Mouse (Mus musculus): ENCODE results near the gene Ccdc42.
A peak's percentile ranks its signal among the peaks of the same experiment; 100 is the strongest.

The Ccdc42 gene

GRCm38 (mm10) chr11:68586721-68587120, at the start of gene Ccdc42:
Ccdc42 (plus strand) TSS chr11:68587021.
- Histone ChIP-seq H3K4me1 (replicated peaks; ENCODE audit: low read depth, low read length) (no peaks in the 10 kb centered on the region), H3K4me3 (replicated peaks; ENCODE audit: low read length) (no peak within 1 kb of the TSS), H3K36me3 (ENCODE audit: insufficient read depth, low read length) (no peaks in the 10 kb centered on the region), H3K9me3 (ENCODE audit: low read length) (no peaks in the 10 kb centered on the region), H3K27me3 (ENCODE audit: insufficient read depth, low read length) (peaks cover 26% of the 10 kb centered on the region)
- no peak for TF ChIP-seq CTCF (conservative IDR thresholded peaks at IDR 0.05; ENCODE audit: low read length)
- TF ChIP-seq NANOG (IDR thresholded peaks at IDR 0.05; ENCODE audit: borderline replicate concordance, low read length), result no peak
- TF ChIP-seq POU5F1 (IDR thresholded peaks at IDR 0.05; ENCODE audit: borderline replicate concordance, low read length), result no peak

GRCm38 (mm10) chr11:68539621-68540020, 47.2 kb upstream of the Ccdc42 start:
- Histone ChIP-seq H3K4me1 (replicated peaks; ENCODE audit: low read depth, low read length) (peaks cover 3% of the 10 kb centered on the region), H3K36me3 (ENCODE audit: insufficient read depth, low read length) (no peaks in the 10 kb centered on the region), H3K4me3 (replicated peaks; ENCODE audit: low read length) (no peak overlapping the region), H3K27me3 (ENCODE audit: insufficient read depth, low read length) (peaks cover 24% of the 10 kb centered on the region), H3K9me3 (ENCODE audit: low read length) (no peaks in the 10 kb centered on the region)
- TF ChIP-seq NANOG (IDR thresholded peaks at IDR 0.05; ENCODE audit: borderline replicate concordance, low read length), result no peak
- TF ChIP-seq POU5F1 (IDR thresholded peaks at IDR 0.05; ENCODE audit: borderline replicate concordance, low read length), result no peak
- no peak for TF ChIP-seq CTCF (conservative IDR thresholded peaks at IDR 0.05; ENCODE audit: low read length)

- Histone ChIP-seq H3K4me3 (replicated peaks; ENCODE audit: low read length) (no peak overlapping the region), H3K27me3 (ENCODE audit: insufficient read depth, low read length) (peaks cover 24% of the 10 kb centered on the region), H3K4me1 (replicated peaks; ENCODE audit: low read depth, low read length) (peaks cover 6% of the 10 kb centered on the region), H3K36me3 (ENCODE audit: insufficient read depth, low read length) (no peaks in the 10 kb centered on the region), H3K9me3 (ENCODE audit: low read length) (no peaks in the 10 kb centered on the region)
- no peak for TF ChIP-seq POU5F1 (IDR thresholded peaks at IDR 0.05; ENCODE audit: borderline replicate concordance, low read length)
- TF ChIP-seq NANOG (IDR thresholded peaks at IDR 0.05; ENCODE audit: borderline replicate concordance, low read length), result no peak
- no peak for TF ChIP-seq CTCF (conservative IDR thresholded peaks at IDR 0.05; ENCODE audit: low read length)
Measured at GRCm38 (mm10) chr11:68544554-68544953, 42.3 kb upstream of the Ccdc42 start.

- Histone ChIP-seq H3K27me3 (ENCODE audit: insufficient read depth, low read length) (peaks cover 19% of the 10 kb centered on the region), H3K9me3 (ENCODE audit: low read length) (no peaks in the 10 kb centered on the region), H3K36me3 (ENCODE audit: insufficient read depth, low read length) (no peaks in the 10 kb centered on the region), H3K4me3 (replicated peaks; ENCODE audit: low read length) (no peak overlapping the region), H3K4me1 (replicated peaks; ENCODE audit: low read depth, low read length) (peaks cover 6% of the 10 kb centered on the region)
- TF ChIP-seq POU5F1 (IDR thresholded peaks at IDR 0.05; ENCODE audit: borderline replicate concordance, low read length) (no peak), CTCF (conservative IDR thresholded peaks at IDR 0.05; ENCODE audit: low read length) (no peak), NANOG (IDR thresholded peaks at IDR 0.05; ENCODE audit: borderline replicate concordance, low read length) (no peak)
Measured at GRCm38 (mm10) chr11:68545172-68545571, 41.6 kb upstream of the Ccdc42 start.

GRCm38 (mm10) chr11:68545682-68546222, 41.1 kb upstream of the Ccdc42 start:
- no peaks in the 10 kb centered on the region for H3K36me3 ChIP-seq (ENCODE audit: insufficient read depth, low read length)
- TF ChIP-seq POU5F1 (IDR thresholded peaks at IDR 0.05; ENCODE audit: borderline replicate concordance, low read length) (no peak), NANOG (IDR thresholded peaks at IDR 0.05; ENCODE audit: borderline replicate concordance, low read length) (no peak), CTCF (conservative IDR thresholded peaks at IDR 0.05; ENCODE audit: low read length) (no peak)
- H3K27me3 ChIP-seq (ENCODE audit: insufficient read depth, low read length), result peaks cover 17% of the 10 kb centered on the region
- H3K4me3 ChIP-seq (replicated peaks; ENCODE audit: low read length), result no peak overlapping the region
- no peaks in the 10 kb centered on the region for H3K9me3 ChIP-seq (ENCODE audit: low read length)
- peaks cover 6% of the 10 kb centered on the region for H3K4me1 ChIP-seq (replicated peaks; ENCODE audit: low read depth, low read length)

- no peaks in the 10 kb centered on the region for H3K36me3 ChIP-seq (ENCODE audit: insufficient read depth, low read length)
- H3K4me1 ChIP-seq (replicated peaks; ENCODE audit: low read depth, low read length), result peaks cover 6% of the 10 kb centered on the region
- H3K4me3 ChIP-seq (replicated peaks; ENCODE audit: low read length), result no peak overlapping the region
- TF ChIP-seq CTCF (conservative IDR thresholded peaks at IDR 0.05; ENCODE audit: low read length) (no peak), NANOG (IDR thresholded peaks at IDR 0.05; ENCODE audit: borderline replicate concordance, low read length) (no peak), POU5F1 (IDR thresholded peaks at IDR 0.05; ENCODE audit: borderline replicate concordance, low read length) (no peak)
- no peaks in the 10 kb centered on the region for H3K9me3 ChIP-seq (ENCODE audit: low read length)
- peaks cover 20% of the 10 kb centered on the region for H3K27me3 ChIP-seq (ENCODE audit: insufficient read depth, low read length)
Measured at GRCm38 (mm10) chr11:68547484-68547883, 39.3 kb upstream of the Ccdc42 start.

GRCm38 (mm10) chr11:68549597-68549996, 37.2 kb upstream of the Ccdc42 start:
- H3K4me3 ChIP-seq (replicated peaks; ENCODE audit: low read length), result no peak overlapping the region
- no peaks in the 10 kb centered on the region for H3K9me3 ChIP-seq (ENCODE audit: low read length)
- peaks cover 13% of the 10 kb centered on the region for H3K4me1 ChIP-seq (replicated peaks; ENCODE audit: low read depth, low read length)
- TF ChIP-seq CTCF (conservative IDR thresholded peaks at IDR 0.05; ENCODE audit: low read length) (peak; percentile 80), POU5F1 (IDR thresholded peaks at IDR 0.05; ENCODE audit: borderline replicate concordance, low read length) (no peak)
- peaks cover 10% of the 10 kb centered on the region; the same call in 1 of the 2 replicates for H3K27me3 ChIP-seq (ENCODE audit: insufficient read depth, low read length)
- no peaks in the 10 kb centered on the region for H3K36me3 ChIP-seq (ENCODE audit: insufficient read depth, low read length)

GRCm38 (mm10) chr11:68550358-68550757, 36.5 kb upstream of the Ccdc42 start:
- TF ChIP-seq CTCF (conservative IDR thresholded peaks at IDR 0.05; ENCODE audit: low read length) (no peak), NANOG (IDR thresholded peaks at IDR 0.05; ENCODE audit: borderline replicate concordance, low read length) (no peak), POU5F1 (IDR thresholded peaks at IDR 0.05; ENCODE audit: borderline replicate concordance, low read length) (no peak)
- Histone ChIP-seq H3K4me1 (replicated peaks; ENCODE audit: low read depth, low read length) (peaks cover 9% of the 10 kb centered on the region), H3K27me3 (ENCODE audit: insufficient read depth, low read length) (peaks cover 10% of the 10 kb centered on the region; the same call in 1 of the 2 replicates), H3K36me3 (ENCODE audit: insufficient read depth, low read length) (no peaks in the 10 kb centered on the region), H3K4me3 (replicated peaks; ENCODE audit: low read length) (no peak overlapping the region), H3K9me3 (ENCODE audit: low read length) (no peaks in the 10 kb centered on the region)

GRCm38 (mm10) chr11:68553981-68554471, 32.8 kb upstream of the Ccdc42 start:
- TF ChIP-seq CTCF (conservative IDR thresholded peaks at IDR 0.05; ENCODE audit: low read length), result peak; percentile 62
- no peak for TF ChIP-seq NANOG (IDR thresholded peaks at IDR 0.05; ENCODE audit: borderline replicate concordance, low read length)
- Histone ChIP-seq H3K36me3 (ENCODE audit: insufficient read depth, low read length) (no peaks in the 10 kb centered on the region), H3K4me3 (replicated peaks; ENCODE audit: low read length) (no peak overlapping the region), H3K27me3 (ENCODE audit: insufficient read depth, low read length) (peaks cover 34% of the 10 kb centered on the region), H3K9me3 (ENCODE audit: low read length) (no peaks in the 10 kb centered on the region), H3K4me1 (replicated peaks; ENCODE audit: low read depth, low read length) (peaks cover 20% of the 10 kb centered on the region)

Measured in E14TG2a.4 (cell line).